Mouse (Mus musculus) G1E-ER4 (cell line): ENCODE data around the gene 2510002D24Rik. TPM values are rescaled to one million over a fixed set of nuclear protein-coding genes. Genes with fewer than 3 reads are reported as not detected.

ENCODE experiments used
- GATA1 ChIP-seq: IDR thresholded peaks from one replicate; pipeline ENCODE4 v1.8.0; 2012; ENCODE audit warnings: low read length, inconsistent platforms
- polyA plus RNA-seq: library from polyadenylated mRNA; stranded (reverse); fragments of >175 nt; gene quantifications from 2 replicates; pipeline ENCODE4 v1.2.3, GENCODE M21; 2012

Gene 2510002D24Rik
- polyA plus RNA-seq, result 49.0 and 60.0 TPM in 2 replicates

DNA sequence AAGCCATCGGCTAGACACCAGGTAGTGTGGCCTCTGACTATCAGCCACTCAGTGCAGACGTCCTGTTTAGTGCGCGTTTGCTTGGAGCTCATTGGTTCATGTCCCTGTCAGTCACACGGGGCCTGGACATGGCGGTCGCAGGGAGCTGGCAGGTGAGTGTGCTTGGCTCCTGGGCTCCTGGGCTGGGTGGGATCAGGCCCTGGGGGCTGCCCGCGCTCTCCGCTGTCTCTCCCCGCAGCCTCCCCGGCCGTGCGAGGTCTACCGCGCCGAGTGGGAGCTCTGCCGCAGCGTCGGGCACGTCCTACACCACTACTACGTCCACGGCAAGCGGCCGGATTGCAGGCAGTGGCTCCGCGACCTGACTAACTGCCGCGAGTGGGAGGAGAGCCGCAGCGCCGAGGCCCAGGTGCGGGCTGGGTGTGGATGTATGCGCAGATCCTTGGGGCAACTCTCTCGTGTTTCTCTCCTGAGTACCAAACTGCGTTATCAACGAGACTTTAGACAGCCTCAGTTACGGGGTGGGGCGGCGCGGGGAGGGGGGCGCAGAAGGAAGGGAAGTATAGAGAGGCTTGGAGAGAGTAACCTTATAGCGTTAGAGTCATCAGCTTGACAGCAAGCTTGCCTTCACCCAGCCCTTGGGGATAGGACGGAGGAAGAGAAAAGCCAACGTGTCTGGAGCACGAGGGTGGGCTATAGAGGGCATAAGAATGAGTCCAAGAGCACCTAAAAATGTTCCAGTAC is at the start of gene 2510002D24Rik, which contains the start of gene Gm28539:
2510002D24Rik (plus strand) TSS at position 111 of the 741 bp plus-strand sequence.
Gm28539 (plus strand) TSS at position 117 of the 741 bp plus-strand sequence.
- no peak for TF ChIP-seq GATA1

DNA sequence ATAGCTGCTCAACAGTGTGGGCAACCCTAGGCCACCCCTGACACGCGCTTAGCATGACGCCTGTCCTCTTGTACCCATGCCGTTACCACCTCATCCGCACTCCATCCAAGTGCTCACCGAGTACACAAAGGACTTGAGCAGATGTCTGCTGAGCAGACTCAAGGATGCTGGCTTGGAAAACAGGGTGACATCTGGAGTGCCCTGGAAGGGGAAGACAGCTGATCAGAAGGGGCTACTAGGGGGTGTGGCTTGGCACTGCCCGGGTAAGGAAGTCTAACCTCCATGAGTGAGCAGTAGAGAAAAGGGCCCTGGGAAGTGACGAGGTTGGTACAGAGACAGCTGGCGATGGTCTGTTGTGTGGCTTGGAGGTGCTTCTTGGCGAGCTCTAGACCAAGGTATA is 49.7 kb upstream of the 2510002D24Rik start:
- no peak for TF ChIP-seq GATA1

DNA sequence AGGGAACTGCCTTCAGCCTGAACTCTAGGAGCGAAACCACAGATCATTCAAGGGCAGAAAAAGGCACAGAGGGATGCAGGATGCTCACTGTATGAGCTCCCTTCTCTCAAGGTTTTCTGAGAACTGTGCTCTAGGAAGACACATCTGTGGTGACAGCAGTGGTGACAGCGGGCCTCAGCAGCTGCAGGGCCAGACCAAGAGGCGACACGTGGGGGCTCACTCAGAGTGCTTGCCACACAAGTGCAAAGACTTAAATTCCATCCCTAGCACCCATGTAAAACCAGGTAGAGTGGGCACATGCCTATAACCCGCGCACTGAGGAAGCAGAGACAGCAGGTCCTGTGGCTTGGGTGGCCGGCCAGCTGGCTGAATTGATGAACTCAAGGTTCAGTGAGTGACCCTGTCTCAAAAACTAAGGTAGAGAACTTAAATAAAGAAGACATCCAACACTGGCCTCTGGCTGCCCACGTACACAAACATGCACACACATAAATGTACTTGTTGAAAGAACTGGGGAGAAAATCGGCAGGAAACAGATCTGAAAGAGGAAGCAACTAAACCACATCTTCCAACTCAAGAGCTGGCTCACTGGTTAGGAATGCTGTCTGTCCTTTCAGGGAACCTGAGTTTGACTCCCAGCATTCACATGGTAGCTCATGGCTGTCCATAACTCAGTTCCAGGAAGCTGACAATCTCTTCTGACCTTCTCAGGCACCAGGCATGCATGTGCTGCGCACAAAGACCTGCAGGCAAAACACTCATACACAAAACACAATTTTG is 47.6 kb upstream of the 2510002D24Rik start:
- no peak for TF ChIP-seq GATA1

DNA sequence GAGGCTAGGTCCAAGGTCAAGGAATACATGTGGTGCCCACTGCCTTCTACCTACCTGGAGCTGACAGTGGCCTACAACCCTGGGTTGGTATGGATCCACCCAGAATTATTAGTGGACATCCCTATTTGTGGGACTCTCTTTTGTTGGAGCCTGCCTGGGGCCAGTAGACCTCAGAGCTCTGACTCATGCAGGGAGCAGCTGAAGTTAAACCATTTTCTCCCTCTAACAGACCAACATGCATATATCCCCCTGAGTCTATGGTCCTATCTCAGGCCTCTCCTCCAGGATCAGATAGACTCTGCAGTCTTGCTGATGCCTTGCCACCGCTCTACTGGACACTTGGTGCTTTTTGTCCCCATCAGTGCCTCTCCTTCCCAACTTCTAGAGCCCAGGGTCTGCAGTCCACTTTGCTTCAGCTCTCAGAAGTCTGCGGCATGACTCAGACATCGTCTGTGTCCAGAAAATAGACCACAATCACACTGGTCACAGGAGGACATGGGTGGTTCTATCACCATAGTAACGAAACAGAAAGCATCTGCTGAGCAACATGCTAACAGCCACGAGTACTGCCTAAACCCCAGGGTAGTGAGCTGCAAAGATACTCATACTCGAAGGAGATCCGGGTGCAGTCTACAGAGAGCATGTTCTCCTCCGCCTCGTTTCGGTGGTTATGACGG is 41.0 kb upstream of the 2510002D24Rik start:
- TF ChIP-seq GATA1, result no peak

DNA sequence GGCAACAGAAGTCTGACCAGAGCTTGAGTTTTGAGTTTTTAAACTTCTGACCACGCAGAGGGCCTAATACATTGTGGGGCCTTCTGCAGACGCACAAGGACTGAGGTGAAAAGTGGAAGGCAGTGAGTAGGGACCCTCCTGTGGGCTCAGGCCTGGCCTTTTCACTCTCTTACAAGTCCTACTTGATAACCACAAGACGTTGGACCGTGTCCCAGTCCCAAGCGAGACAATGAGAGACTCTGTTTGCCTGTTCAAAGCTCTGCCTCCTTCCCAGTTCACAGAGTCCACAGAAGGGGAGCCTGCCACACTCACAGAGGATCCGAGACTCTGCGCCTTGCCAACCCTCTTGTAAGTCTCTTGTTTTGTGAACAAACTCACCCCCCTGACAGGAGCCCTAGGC is 39.7 kb upstream of the 2510002D24Rik start:
- TF ChIP-seq GATA1, result no peak

DNA sequence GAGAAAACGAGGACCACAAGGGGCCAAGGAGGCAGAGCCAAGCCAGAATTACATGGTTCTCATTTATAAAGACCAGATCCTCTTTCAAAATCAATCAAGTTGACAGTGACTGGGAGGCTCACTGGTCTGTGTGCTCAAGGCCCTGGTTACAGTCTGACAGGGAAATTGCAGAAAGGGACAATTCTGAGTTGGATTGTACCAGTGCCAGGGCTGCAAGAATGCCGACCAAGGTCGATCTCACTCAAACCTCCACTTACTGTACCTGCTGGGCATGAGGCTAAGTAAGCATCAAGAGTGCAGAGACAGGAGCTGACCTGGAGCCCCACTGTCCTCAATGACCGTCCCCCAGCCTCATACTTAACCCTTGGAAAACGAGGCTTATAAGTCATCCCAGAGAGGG is 38.2 kb upstream of the 2510002D24Rik start:
- no peak for TF ChIP-seq GATA1

DNA sequence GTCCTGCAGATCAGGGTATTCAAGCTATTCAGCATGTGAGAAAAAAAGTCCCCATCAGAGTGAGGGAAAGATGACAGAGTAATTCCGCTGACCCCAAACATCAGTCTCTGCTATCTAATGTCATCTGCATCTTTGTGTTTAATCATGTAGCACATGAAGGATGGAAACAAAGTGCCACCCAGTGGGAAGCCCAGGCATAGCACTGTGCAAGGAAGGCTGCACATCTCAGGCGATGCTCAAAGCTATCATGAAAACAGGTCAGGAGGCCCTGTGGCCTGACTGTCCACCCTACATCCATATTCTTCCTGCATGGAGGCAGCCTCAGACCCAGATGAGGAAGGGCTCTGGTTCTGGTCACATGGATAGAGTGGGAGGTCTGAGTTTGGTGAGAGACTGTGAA is 37.5 kb upstream of the 2510002D24Rik start:
- TF ChIP-seq GATA1, result no peak

DNA sequence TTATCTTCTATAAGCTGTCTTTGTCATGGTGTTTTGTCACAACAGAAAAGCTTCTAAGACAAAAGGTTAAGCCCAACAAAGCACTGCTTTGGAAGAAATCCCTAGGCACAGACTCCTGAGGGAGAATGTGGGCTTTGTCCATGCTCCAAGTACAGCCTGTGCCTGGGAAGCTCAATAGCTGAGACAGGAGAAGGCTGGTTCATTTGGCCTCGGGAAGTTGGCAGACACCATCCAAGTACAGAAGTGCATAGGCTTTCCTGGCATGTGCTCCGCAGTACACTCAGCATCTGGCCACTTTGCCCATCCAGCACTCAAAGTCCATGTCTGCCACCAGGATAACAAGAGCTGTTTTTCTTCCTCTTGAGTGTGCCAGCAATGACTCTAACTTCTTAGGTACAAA is 30.6 kb upstream of the 2510002D24Rik start:
- no peak for TF ChIP-seq GATA1

DNA sequence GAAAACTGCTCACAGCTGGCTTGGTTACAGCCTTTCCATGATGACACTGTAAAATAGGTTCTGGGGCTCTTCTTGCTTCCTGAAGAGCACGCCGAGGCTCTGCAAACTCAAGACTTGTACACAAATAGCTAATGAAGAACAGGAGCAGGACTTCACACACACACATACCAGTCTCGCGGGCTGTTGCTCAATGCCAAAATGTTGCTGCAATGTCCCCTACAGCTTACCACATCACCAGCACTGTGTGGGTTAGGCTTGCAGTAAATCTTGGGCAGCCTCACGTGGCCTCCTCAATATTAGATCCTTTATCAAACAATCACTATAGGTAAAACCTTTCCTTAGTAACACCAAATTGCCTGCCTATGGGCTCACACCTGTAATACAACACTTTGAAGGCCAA is 27.4 kb upstream of the 2510002D24Rik start:
- no peak for TF ChIP-seq GATA1

DNA sequence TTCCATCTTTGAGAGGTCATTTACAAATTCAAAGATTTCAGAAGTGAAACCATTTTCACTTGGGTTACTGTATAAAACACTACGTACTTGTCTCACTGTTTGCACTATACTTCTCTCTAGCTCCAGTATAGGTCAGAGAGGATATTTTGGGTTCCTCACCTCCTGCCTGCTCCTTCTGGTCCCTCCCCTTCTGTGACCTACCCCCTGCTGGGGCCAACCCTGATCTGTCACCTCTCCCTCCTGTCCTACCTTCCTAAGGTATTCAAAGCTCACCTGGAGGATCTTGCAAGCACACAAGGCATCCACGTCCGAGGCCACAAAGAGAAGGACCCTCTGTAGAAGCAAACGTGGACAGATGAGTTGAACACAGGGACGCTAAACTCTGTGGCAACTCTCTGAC is 25.3 kb upstream of the 2510002D24Rik start:
- TF ChIP-seq GATA1, result no peak

DNA sequence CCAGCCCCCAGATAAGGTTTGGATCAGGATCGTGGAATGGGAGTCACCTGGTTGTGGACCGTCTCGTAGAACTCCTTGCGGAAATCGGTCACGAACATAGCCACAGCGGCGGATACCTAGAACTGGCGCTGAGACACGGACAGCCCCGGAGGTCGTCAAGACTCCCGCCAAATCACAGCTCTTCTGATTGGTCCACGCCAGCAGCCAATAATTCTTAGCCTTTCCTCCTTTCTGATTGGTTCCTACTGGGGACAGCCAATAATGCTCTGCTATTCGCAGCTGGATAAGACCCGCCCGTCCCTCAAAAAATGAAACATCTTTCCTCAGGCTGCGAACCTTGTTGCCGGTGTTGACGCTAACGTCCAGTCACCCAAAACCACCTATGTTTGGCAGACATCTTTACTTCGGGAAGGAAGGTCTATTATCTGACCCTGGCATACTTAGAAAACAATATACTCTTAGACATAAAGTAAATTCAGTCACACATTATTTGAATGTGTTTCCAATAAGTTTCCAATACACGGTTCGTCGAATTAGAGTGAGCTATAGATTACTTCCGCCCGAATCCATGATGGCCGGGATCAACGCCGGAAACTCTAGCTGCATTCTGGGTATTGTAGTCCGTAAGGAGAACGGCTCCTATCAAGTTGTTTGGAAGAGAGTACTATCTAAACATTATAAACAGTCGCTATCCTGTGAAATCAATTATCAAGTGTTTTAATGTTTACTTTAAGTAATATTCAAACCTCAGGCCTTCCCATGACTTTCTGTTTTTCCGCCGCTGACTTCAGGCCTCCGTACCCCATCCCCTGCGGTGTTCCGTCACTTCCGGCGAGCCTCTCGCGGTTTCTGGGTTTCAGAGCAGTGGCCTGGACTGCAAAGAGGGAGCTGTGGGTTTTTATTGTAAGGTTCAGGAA is 24.7 kb upstream of the 2510002D24Rik start, which contains the start of the genes Ufd1 and Cdc45:
Ufd1 (plus strand) TSS at position 312 of the 917 bp plus-strand sequence.
Cdc45 (minus strand) TSS at position 520 of the 917 bp plus-strand sequence.
- no peak for TF ChIP-seq GATA1

DNA sequence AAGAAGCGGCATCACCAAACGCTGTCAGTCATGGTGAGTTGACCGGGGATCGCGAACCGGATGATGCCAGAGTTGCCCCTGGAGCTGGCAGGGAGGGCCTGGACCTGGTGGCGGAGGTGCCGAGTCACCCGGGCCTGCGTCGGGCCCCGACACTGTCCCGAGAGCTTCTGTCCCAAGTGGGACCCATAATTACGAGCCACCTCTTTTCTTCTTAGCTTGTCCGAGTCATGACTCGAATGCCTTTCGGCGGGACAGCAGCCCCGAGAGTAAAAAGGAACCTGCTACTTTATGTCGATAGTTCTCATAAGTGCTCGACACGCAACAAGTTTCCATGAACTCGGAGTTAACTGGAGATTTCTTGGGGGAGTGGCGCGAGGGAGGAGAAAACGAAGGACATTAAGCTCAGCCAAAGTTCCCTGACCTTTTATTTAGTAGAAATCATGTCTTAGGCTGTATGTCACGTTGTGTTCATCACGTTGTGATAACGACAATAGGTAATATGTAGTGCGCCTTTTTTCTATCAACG is 23.9 kb upstream of the 2510002D24Rik start:
- TF ChIP-seq GATA1, result no peak

DNA sequence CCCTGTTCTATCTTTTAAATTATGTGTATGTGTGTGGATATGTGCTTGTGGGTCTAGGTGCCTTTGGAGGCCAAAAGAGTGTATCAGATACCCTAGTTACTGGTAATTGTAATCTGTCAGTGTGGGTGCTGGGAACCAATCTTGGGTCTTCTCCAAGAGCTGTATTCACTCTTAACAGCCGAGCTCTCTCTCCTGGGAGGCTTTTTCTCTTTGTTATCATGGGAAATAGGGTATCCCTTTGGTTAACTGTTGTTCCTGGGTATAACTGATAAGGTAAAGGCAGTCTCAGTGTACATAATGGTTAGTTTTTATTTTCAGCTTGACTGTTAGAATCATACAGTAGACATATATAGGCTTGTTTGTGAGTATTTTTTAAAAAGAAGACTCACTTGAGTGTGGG is 14.0 kb upstream of the 2510002D24Rik start:
- TF ChIP-seq GATA1, result no peak

DNA sequence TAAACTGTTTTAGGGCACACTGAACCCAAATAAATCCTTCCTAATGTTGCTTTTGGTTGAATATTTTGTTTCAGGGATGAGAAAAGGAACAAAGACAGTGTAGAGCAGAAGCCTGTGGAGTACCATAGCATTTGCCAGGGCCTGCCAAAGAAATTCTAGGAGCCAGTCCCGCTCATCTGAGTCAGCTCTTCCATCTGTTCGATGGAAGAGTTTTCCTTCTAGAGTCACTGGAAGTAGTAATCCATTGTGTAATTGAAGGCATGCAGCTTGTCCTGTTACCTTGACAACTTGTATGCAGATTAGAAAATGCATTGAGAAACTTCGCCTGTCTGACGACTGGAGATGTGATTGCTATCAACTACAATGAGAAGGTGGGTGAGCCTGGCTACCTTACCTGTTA is 13.5 kb upstream of the 2510002D24Rik start:
- no peak for TF ChIP-seq GATA1

DNA sequence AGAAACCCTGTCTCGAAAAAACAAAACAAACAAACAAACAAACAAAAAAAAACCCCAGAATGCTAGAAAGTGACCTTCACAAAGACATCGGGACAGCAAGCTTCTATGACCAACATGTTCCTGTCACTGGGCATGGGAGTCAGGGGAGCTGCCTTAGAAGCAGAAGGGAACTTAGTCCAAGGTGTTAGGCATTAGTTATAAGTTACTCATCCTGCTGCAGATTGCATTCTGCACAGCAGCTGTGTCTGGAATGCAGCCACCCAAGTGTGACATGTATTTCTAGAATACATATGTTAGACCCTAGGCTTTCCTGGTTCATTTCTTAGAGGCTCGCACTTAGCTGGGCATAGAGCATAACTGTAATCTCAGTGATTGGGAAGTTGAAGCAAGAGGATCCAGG is 7.7 kb upstream of the 2510002D24Rik start:
- no peak for TF ChIP-seq GATA1

DNA sequence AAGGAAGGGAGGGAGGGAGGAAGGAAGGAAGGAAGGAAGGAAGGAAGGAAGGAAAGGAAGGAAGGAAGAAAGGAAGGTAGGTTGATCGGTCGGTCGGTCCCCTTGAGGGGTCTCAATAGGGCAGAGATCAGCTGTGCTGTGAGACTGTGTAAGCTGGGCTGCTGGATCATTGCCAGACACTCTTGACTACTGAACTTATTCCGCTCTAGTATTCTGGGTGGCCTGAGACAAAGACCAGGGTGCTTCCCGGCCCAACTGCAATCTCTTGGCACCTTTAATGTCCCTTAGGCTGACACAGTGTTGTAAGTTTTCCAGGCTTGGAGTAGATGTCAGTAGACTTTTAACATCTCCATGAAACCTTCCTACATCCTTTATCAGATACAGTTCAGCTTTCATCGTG is 7.3 kb upstream of the 2510002D24Rik start:
- TF ChIP-seq GATA1, result no peak
